Mouse (Mus musculus): ENCODE measurements around the gene Ces2h.

DNA sequence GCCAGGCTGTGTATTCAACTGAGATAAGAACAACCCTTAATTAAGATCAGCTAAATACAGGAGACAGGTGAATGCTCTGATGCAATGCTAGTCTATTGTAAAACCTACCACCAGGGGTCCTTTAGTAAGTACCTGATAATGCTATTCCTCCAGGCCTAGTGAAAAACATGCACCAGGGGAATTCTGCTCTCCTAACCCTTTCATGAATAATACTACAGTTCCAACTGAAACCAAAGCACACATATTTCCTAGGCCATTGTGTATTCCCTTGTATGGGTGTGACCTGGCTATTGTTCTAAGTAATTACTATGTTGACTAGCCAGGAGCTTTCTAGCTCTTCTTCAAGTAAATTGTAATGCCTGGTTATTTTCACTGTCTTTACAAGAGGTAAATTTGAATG is 59.4 kb downstream of the Ces2h start:
- TF ChIP-seq MYOD1 (IDR thresholded peaks at IDR 0.05; ENCODE audit: control insufficient read depth in 1 of 3, insufficient read length in 2 of 3, low read depth in 2 of 3) (no peak), MYOG (IDR thresholded peaks at IDR 0.05; ENCODE audit: control insufficient read depth in 1 of 3, insufficient read depth in 1 of 3, insufficient read length in 2 of 3, low read depth in 2 of 3) (no peak), E2F4 (IDR thresholded peaks at IDR 0.05; ENCODE audit: insufficient read depth) (no peak)
